Mouse (Mus musculus) limb, embryonic 12.5 days (tissue): ENCODE measurements around the gene Mcts2. TPM values are rescaled to one million over a fixed set of nuclear protein-coding genes. Genes with fewer than 3 reads are reported as not detected.
A peak's percentile ranks its signal among the peaks of the same experiment; 100 is the strongest.
"Not testable (repeated sequence)": the region's sequence is repeated elsewhere in the genome, so short reads cannot be mapped to it uniquely, and the experiment has no call there.

Source experiments
- ATAC-seq: fragments of 200-750 bp; cut with Nextera tagmentation; 2 replicates; pipeline ENCODE4 v1.8.0; 2017; ENCODE audit warnings: low read depth, moderate TSS enrichment; ENCODE audit not compliant: insufficient number of reproducible peaks, insufficient read depth, low FRiP score, low TSS enrichment
- H3K27ac ChIP-seq: fragments of 300-500 bp; sonication (generic); 2 replicates; pipeline ENCODE4 v1.5.1; 2016; ENCODE audit warnings: mild to moderate bottlenecking, moderate library complexity
- H3K27me3 ChIP-seq: fragments of 300-500 bp; sonication (generic); 2 replicates; pipeline ENCODE4 v1.6.1; 2016; ENCODE audit warnings: mild to moderate bottlenecking, moderate library complexity
- H3K36me3 ChIP-seq: fragments of 300-500 bp; sonication (generic); 2 replicates; pipeline ENCODE4 v1.6.1; 2016; ENCODE audit warnings: mild to moderate bottlenecking, moderate library complexity
- H3K4me1 ChIP-seq: fragments of 300-500 bp; sonication (generic); replicated peaks from 2 replicates; pipeline ENCODE4 v1.6.1; 2016
- H3K4me2 ChIP-seq: fragments of 300-500 bp; sonication (generic); 2 replicates; pipeline ENCODE4 v1.6.1; 2016; ENCODE audit warnings: mild to moderate bottlenecking, moderate library complexity
- H3K4me3 ChIP-seq: fragments of 300-500 bp; sonication (generic); replicated peaks from 2 replicates; pipeline ENCODE4 v1.5.1; 2016; ENCODE audit warnings: mild to moderate bottlenecking
- H3K9ac ChIP-seq: fragments of 300-500 bp; sonication (generic); replicated peaks from 2 replicates; pipeline ENCODE4 v1.6.1; 2016; ENCODE audit warnings: mild to moderate bottlenecking, moderate library complexity
- H3K9me3 ChIP-seq: fragments of 300-500 bp; sonication (generic); 2 replicates; pipeline ENCODE4 v1.6.1; 2016; ENCODE audit warnings: mild to moderate bottlenecking, moderate library complexity
- WGBS: fragments of 180-500 bp; shearing (Covaris S2); methylation state at CpG from one replicate; pipeline ENCODE4 v1.1.7; 2016; 5-methylcytosine and 5-hydroxymethylcytosine counted together
- polyA plus RNA-seq: library from polyadenylated mRNA; unstranded; fragments of >200 nt; fragmentation: Nextera tagmentation; extraction: Ambion mirVana; gene quantifications from 2 replicates; pipeline ENCODE4 v1.2.1, GENCODE M21; 2016

Mcts2 gene
- polyA plus RNA-seq: 36.3 and 39.2 TPM in 2 replicates

GRCm38 (mm10) chr2:152686806-152687267 is at the start of gene Mcts2:
Mcts2 (plus strand) TSS chr2:152687035.
- WGBS: 46% methylated on average over 45 of the region's 45 CpGs

GRCm38 (mm10) chr2:152637381-152637780 is 49.5 kb upstream of the Mcts2 start:
- Histone ChIP-seq H3K4me2 (no peak overlapping the region), H3K27ac (no peak overlapping the region), H3K9me3 (no peaks in the 10 kb centered on the region), H3K4me1 (peaks cover 6% of the 10 kb centered on the region; the same call in 1 of the 2 replicates), H3K9ac (no peak overlapping the region), H3K4me3 (no peak overlapping the region), H3K36me3 (no peaks in the 10 kb centered on the region), H3K27me3 (peaks cover 19% of the 10 kb centered on the region)
- 81% methylated on average over 4 of the region's 4 CpGs for WGBS
- ATAC-seq: no peak

More at GRCm38 (mm10) chr2:152686806-152687267, at the start of gene Mcts2:
- Histone ChIP-seq H3K27ac (0 out of 2 replicates have a peak within 1 kb of the TSS, but pooled peaks have one; percentile 35), H3K4me3 (peak within 1 kb of the TSS; percentile 45), H3K9me3 (peaks cover 17% of the 10 kb centered on the region; the same call in 1 of the 2 replicates), H3K27me3 (no peaks in the 10 kb centered on the region), H3K4me2 (peak within 1 kb of the TSS; percentile 66), H3K4me1 (peaks cover 14% of the 10 kb centered on the region; the same call in 1 of the 2 replicates), H3K9ac (peak within 1 kb of the TSS; percentile 47), H3K36me3 (peaks cover 99% of the 10 kb centered on the region)
- ATAC-seq: peak; percentile 91

GRCm38 (mm10) chr2:152638865-152639264 is 48.0 kb upstream of the Mcts2 start:
- H3K9ac ChIP-seq: no peak overlapping the region
- peaks cover 10% of the 10 kb centered on the region for H3K27me3 ChIP-seq
- no peak overlapping the region for H3K4me2 ChIP-seq
- H3K4me1 ChIP-seq: no peaks in the 10 kb centered on the region
- no peak overlapping the region for H3K27ac ChIP-seq
- H3K36me3 ChIP-seq: no peaks in the 10 kb centered on the region
- H3K4me3 ChIP-seq: no peak overlapping the region
- 65% methylated on average over 6 of the region's 6 CpGs for WGBS
- ATAC-seq: no peak
- H3K9me3 ChIP-seq: no peaks in the 10 kb centered on the region

GRCm38 (mm10) chr2:152639406-152640113 is 47.3 kb upstream of the Mcts2 start:
- Histone ChIP-seq H3K9me3 (no peaks in the 10 kb centered on the region), H3K9ac (no peak overlapping the region), H3K36me3 (no peaks in the 10 kb centered on the region), H3K4me3 (no peak overlapping the region), H3K4me2 (no peak overlapping the region), H3K27ac (no peak overlapping the region), H3K4me1 (no peaks in the 10 kb centered on the region), H3K27me3 (peaks cover 6% of the 10 kb centered on the region)
- WGBS: 32% methylated on average over 11 of the region's 11 CpGs
- ATAC-seq: no peak

- Histone ChIP-seq H3K9me3 (peaks cover 2% of the 10 kb centered on the region), H3K4me3 (no peak overlapping the region), H3K9ac (no peak overlapping the region), H3K4me1 (no peaks in the 10 kb centered on the region; the same call in 1 of the 2 replicates), H3K36me3 (no peaks in the 10 kb centered on the region), H3K4me2 (no peak overlapping the region), H3K27ac (no peak overlapping the region), H3K27me3 (no peaks in the 10 kb centered on the region)
- ATAC-seq: no peak
- 73% methylated on average over 10 of the region's 10 CpGs for WGBS
Observed at GRCm38 (mm10) chr2:152652901-152653620, 33.8 kb upstream of the Mcts2 start.

GRCm38 (mm10) chr2:152653874-152654715 is 32.7 kb upstream of the Mcts2 start:
- ATAC-seq: no peak
- H3K27ac ChIP-seq: no peak overlapping the region
- no peaks in the 10 kb centered on the region for H3K36me3 ChIP-seq
- H3K9me3 ChIP-seq: peaks cover 5% of the 10 kb centered on the region
- H3K9ac ChIP-seq: no peak overlapping the region
- no peaks in the 10 kb centered on the region for H3K27me3 ChIP-seq
- no peak overlapping the region for H3K4me3 ChIP-seq
- no peaks in the 10 kb centered on the region; the same call in 1 of the 2 replicates for H3K4me1 ChIP-seq
- no peak overlapping the region for H3K4me2 ChIP-seq
- WGBS: 47% methylated on average over 14 of the region's 14 CpGs

GRCm38 (mm10) chr2:152657398-152657797 is 29.4 kb upstream of the Mcts2 start:
- Histone ChIP-seq H3K4me1 (no peaks in the 10 kb centered on the region; the same call in 1 of the 2 replicates), H3K27ac (no peak overlapping the region), H3K9me3 (peaks cover 5% of the 10 kb centered on the region), H3K27me3 (no peaks in the 10 kb centered on the region), H3K4me2 (no peak overlapping the region), H3K36me3 (no peaks in the 10 kb centered on the region), H3K9ac (no peak overlapping the region), H3K4me3 (no peak overlapping the region)
- no peak for ATAC-seq
- WGBS: 56% methylated on average over 10 of the region's 10 CpGs

- WGBS: 75% methylated on average over 6 of the region's 6 CpGs
Observed at GRCm38 (mm10) chr2:152661163-152661562, 25.7 kb upstream of the Mcts2 start.

GRCm38 (mm10) chr2:152666191-152666590 is 20.6 kb upstream of the Mcts2 start:
- H3K9ac ChIP-seq, H3K4me1 ChIP-seq, H3K27me3 ChIP-seq, H3K9me3 ChIP-seq, H3K27ac ChIP-seq, H3K36me3 ChIP-seq, H3K4me2 ChIP-seq, H3K4me3 ChIP-seq, ATAC-seq: not testable (repeated sequence)
- WGBS: 73% methylated on average over 3 of the region's 3 CpGs

More at GRCm38 (mm10) chr2:152661163-152661562, 25.7 kb upstream of the Mcts2 start:
- Histone ChIP-seq H3K27me3 (no peaks in the 10 kb centered on the region), H3K4me3 (no peak overlapping the region), H3K9me3 (peaks cover 5% of the 10 kb centered on the region), H3K4me2 (no peak overlapping the region), H3K9ac (no peak overlapping the region), H3K27ac (no peak overlapping the region), H3K36me3 (no peaks in the 10 kb centered on the region), H3K4me1 (no peaks in the 10 kb centered on the region)
- ATAC-seq: no peak

GRCm38 (mm10) chr2:152669256-152669638 is 17.6 kb upstream of the Mcts2 start, which contains the start of gene H13:
H13 (plus strand) TSS chr2:152669461.
- peaks cover 35% of the 10 kb centered on the region for H3K4me1 ChIP-seq
- H3K27me3 ChIP-seq: no peaks in the 10 kb centered on the region
- peaks cover 26% of the 10 kb centered on the region for H3K36me3 ChIP-seq
- peak; percentile 79 for ATAC-seq
- H3K9ac ChIP-seq: peak within 1 kb of the TSS; percentile 95
- H3K9me3 ChIP-seq: no peaks in the 10 kb centered on the region
- H3K4me2 ChIP-seq: peak within 1 kb of the TSS; percentile 85
- H3K4me3 ChIP-seq: peak within 1 kb of the TSS; percentile 88
- WGBS: under 1% methylated on average over 35 of the region's 35 CpGs
- peak within 1 kb of the TSS; percentile 96 for H3K27ac ChIP-seq
